9 mouse cellular contexts compared by ENCODE assay signal in the genomic region with DNA sequence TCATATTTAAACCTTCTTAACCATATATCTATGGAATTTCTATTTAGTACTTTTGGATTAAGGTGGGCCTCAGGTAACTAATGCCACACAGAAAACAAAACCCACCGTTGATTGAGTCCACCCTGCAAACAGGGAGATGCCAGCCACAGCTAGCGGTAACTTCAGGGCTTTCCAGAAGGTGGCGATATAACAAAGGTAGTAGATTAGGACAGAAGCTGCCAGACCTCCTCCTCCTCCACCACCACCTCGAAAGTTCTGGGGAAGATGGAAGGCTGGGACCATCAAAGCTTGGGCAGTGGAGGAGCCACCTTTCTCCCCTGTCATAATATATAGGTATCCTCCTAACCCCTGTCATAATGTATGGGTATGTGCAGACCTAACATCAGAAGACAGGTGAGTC. TPM values are rescaled to one million over a fixed set of nuclear protein-coding genes. Genes with fewer than 3 reads are reported as not detected.
DNase-seq lines count a peak whose midpoint lies in the region; ATAC-seq and TF ChIP-seq lines count a peak whose summit lies in the region.
"Had no signal": no experiment of that assay in that cellular context is flagged by ENCODE, and none has a peak within 500 bp of the region (broad histone marks: within the 10 kb centered on the region; RNA-seq: fewer than 3 reads in every experiment).

No protein-coding gene starts in this region.

- peaks cover 9% of the 10 kb centered on the region for H3K4me1 ChIP-seq in midbrain, embryonic 14.5 days (ENCODE audit: control insufficient read depth, insufficient read depth, low read length)
- peaks cover 30% of the 10 kb centered on the region for H3K4me1 ChIP-seq in midbrain, embryonic 15.5 days
- H3K4me1 ChIP-seq in cortical plate, adult 2 months (ENCODE audit: control insufficient read depth, insufficient read depth, low read length): peaks cover 11% of the 10 kb centered on the region
- H3K4me1 ChIP-seq in limb, embryonic 10.5 days: peaks cover 44% of the 10 kb centered on the region

- peaks cover 16% of the 10 kb centered on the region for H3K36me3 ChIP-seq in midbrain, embryonic 14.5 days (ENCODE audit: control insufficient read depth, insufficient read depth, low read length)
- H3K36me3 ChIP-seq in midbrain, embryonic 15.5 days (replicated peaks): peaks cover 2% of the 10 kb centered on the region; the same call in 1 of the 2 replicates
- peaks cover 17% of the 10 kb centered on the region for H3K36me3 ChIP-seq in limb, embryonic 10.5 days

- no peak overlapping the region for H3K4me2 ChIP-seq in midbrain, embryonic 14.5 days (ENCODE audit: low read length)
- no peak overlapping the region for H3K4me2 ChIP-seq in midbrain, embryonic 15.5 days

- peak; percentile 92 for TF ChIP-seq CTCF in cortical plate, adult 2 months (IDR thresholded peaks at IDR 0.05; ENCODE audit: extremely low read depth, insufficient read depth, low read length)

- H3K9me3 ChIP-seq in midbrain, embryonic 14.5 days (ENCODE audit: control insufficient read depth, low read length): no peaks in the 10 kb centered on the region
- H3K9me3 ChIP-seq in midbrain, embryonic 15.5 days: no peaks in the 10 kb centered on the region
- no peaks in the 10 kb centered on the region for H3K9me3 ChIP-seq in limb, embryonic 10.5 days (replicated peaks)

- no peak overlapping the region for H3K27ac ChIP-seq in midbrain, embryonic 14.5 days (replicated peaks; ENCODE audit: low read depth, low read length)
- no peak overlapping the region for H3K27ac ChIP-seq in midbrain, embryonic 15.5 days
- no peak overlapping the region for H3K27ac ChIP-seq in cortical plate, adult 2 months (ENCODE audit: insufficient read depth, low read length)
- no peak overlapping the region for H3K27ac ChIP-seq in limb, embryonic 10.5 days

- TF ChIP-seq POLR2A in cortical plate, adult 2 months (IDR thresholded peaks at IDR 0.05; ENCODE audit: extremely low read depth, insufficient read depth, low read length): no peak

- no peaks in the 10 kb centered on the region for H3K27me3 ChIP-seq in midbrain, embryonic 14.5 days (ENCODE audit: control insufficient read depth, insufficient read depth, low read length)
- no peaks in the 10 kb centered on the region for H3K27me3 ChIP-seq in midbrain, embryonic 15.5 days (replicated peaks)
- H3K27me3 ChIP-seq in limb, embryonic 10.5 days (ENCODE audit: low read depth, poor library complexity, severe bottlenecking): no peaks in the 10 kb centered on the region

- intact Hi-C loops in heart, postnatal 36 days (cut with DNase I): loop anchor here (1.0 to 10.0 kb wide), 2 partner anchors 64 to 377 kb away; no protein-coding TSS in a partner anchor

- DNase-seq in midbrain, embryonic 14.5 days: peak; percentile 83
- DNase-seq in ZHBTc4 (ENCODE audit: low read depth, low spot score): peak; percentile 84
- peak; percentile 69 for DNase-seq in heart, postnatal 36 days
- peak; percentile 61 for DNase-seq in limb, embryonic 10.5 days (ENCODE audit: low spot score)
- peak; percentile 60 for DNase-seq in retina, postnatal 7 days (ENCODE audit: low read depth, low spot score)

- 2% methylated on average over 4 of the region's 4 CpGs for WGBS in midbrain, embryonic 14.5 days
- 5% methylated on average over 4 of the region's 4 CpGs for WGBS in midbrain, embryonic 15.5 days
- WGBS in limb, embryonic 10.5 days: 11% methylated on average over 4 of the region's 4 CpGs

- no peak overlapping the region for H3K4me3 ChIP-seq in midbrain, embryonic 14.5 days (replicated peaks; ENCODE audit: low read depth, low read length)
- H3K4me3 ChIP-seq in midbrain, embryonic 15.5 days: no peak overlapping the region
- no peak overlapping the region for H3K4me3 ChIP-seq in cortical plate, adult 2 months (ENCODE audit: insufficient read depth, low read length)
- H3K4me3 ChIP-seq in limb, embryonic 10.5 days: no peak overlapping the region
- H3K4me3 ChIP-seq: myocyte had no signal

- no peak for ATAC-seq in midbrain, embryonic 14.5 days (ENCODE audit: low FRiP score, low TSS enrichment)
- ATAC-seq in midbrain, embryonic 15.5 days (replicated peaks): no peak
- ATAC-seq in activated CD4-positive, CD25-positive, alpha-beta regulatory T cell, adult 4 months: no peak

- H3K9ac ChIP-seq in midbrain, embryonic 14.5 days (replicated peaks; ENCODE audit: low read length): no peak overlapping the region
- no peak overlapping the region for H3K9ac ChIP-seq in midbrain, embryonic 15.5 days

RNA-seq across cellular contexts. Expression of a gene that starts 1.8 kb away (rescaled TPM):
- 107 and 115 TPM in 2 replicates for polyA plus RNA-seq in midbrain, embryonic 14.5 days (2014; fragmentation: Nextera tagmentation; extraction: Ambion mirVana)
- 91.5 and 95.2 TPM in 2 replicates for polyA plus RNA-seq in midbrain, embryonic 15.5 days (2015; fragmentation: Nextera tagmentation; extraction: Ambion mirVana)
- 73.0 and 78.5 TPM in 2 replicates for polyA plus RNA-seq in cortical plate, adult 2 months (2012; rRNA removed)
- total RNA-seq in heart, postnatal 36 days (2021): 10 to 100 TPM; 20.2 to 25.2 TPM
- 230 and 312 TPM in 2 replicates for polyA plus RNA-seq in limb, embryonic 10.5 days (2016; fragmentation: Nextera tagmentation; extraction: Ambion mirVana)
- polyA plus RNA-seq in activated CD4-positive, CD25-positive, alpha-beta regulatory T cell, adult 4 months (2017; shearing (Covaris generic)): 100 to 1,000 TPM; 128 to 145 TPM

RNA-seq across cellular contexts. Expression of a gene that starts 11.0 kb away (rescaled TPM):
- polyA plus RNA-seq in midbrain, embryonic 14.5 days (2014; fragmentation: Nextera tagmentation; extraction: Ambion mirVana): 489 and 530 TPM in 2 replicates
- polyA plus RNA-seq in midbrain, embryonic 15.5 days (2015; fragmentation: Nextera tagmentation; extraction: Ambion mirVana): 353 and 380 TPM in 2 replicates
- polyA plus RNA-seq in cortical plate, adult 2 months (2012; rRNA removed): 98.4 and 100 TPM in 2 replicates
- 100 to 1,000 TPM; 135 to 143 TPM for total RNA-seq in heart, postnatal 36 days (2021)
- 723 and 764 TPM in 2 replicates for polyA plus RNA-seq in limb, embryonic 10.5 days (2016; fragmentation: Nextera tagmentation; extraction: Ambion mirVana)
- polyA plus RNA-seq in activated CD4-positive, CD25-positive, alpha-beta regulatory T cell, adult 4 months (2017; shearing (Covaris generic)): 10 to 100 TPM; 39.0 to 43.1 TPM

RNA-seq across cellular contexts. Expression of a gene that starts 18.0 kb away (rescaled TPM):
- polyA plus RNA-seq in midbrain, embryonic 14.5 days (2014; fragmentation: Nextera tagmentation; extraction: Ambion mirVana): 79.2 and 87.7 TPM in 2 replicates
- 83.7 and 89.3 TPM in 2 replicates for polyA plus RNA-seq in midbrain, embryonic 15.5 days (2015; fragmentation: Nextera tagmentation; extraction: Ambion mirVana)
- polyA plus RNA-seq in cortical plate, adult 2 months (2012; rRNA removed): 80.3 and 81.2 TPM in 2 replicates
- total RNA-seq in heart, postnatal 36 days (2021): 10 to 100 TPM; 14.5 to 16.0 TPM
- 37.1 and 42.1 TPM in 2 replicates for polyA plus RNA-seq in limb, embryonic 10.5 days (2016; fragmentation: Nextera tagmentation; extraction: Ambion mirVana)
- polyA plus RNA-seq in activated CD4-positive, CD25-positive, alpha-beta regulatory T cell, adult 4 months (2017; shearing (Covaris generic)): 10 to 100 TPM; 33.3 to 38.6 TPM

RNA-seq across cellular contexts. Expression of a gene that starts 32.9 kb away (rescaled TPM):
- polyA plus RNA-seq in midbrain, embryonic 14.5 days (2014; fragmentation: Nextera tagmentation; extraction: Ambion mirVana): 11.6 and 15.2 TPM in 2 replicates
- 20.5 and 21.1 TPM in 2 replicates for polyA plus RNA-seq in midbrain, embryonic 15.5 days (2015; fragmentation: Nextera tagmentation; extraction: Ambion mirVana)
- 9.1 and 10.2 TPM in 2 replicates for polyA plus RNA-seq in cortical plate, adult 2 months (2012; rRNA removed)
- 10 to 100 TPM; 13.4 to 16.3 TPM for total RNA-seq in heart, postnatal 36 days (2021)
- 27.9 and 34.3 TPM in 2 replicates for polyA plus RNA-seq in limb, embryonic 10.5 days (2016; fragmentation: Nextera tagmentation; extraction: Ambion mirVana)
- polyA plus RNA-seq in activated CD4-positive, CD25-positive, alpha-beta regulatory T cell, adult 4 months (2017; shearing (Covaris generic)): 1 to 10 TPM; 1.7 to 2.1 TPM

RNA-seq across cellular contexts. Expression of a gene that starts 33.1 kb away (rescaled TPM):
- 0.85 and 1.00 TPM in 2 replicates for polyA plus RNA-seq in midbrain, embryonic 14.5 days (2014; fragmentation: Nextera tagmentation; extraction: Ambion mirVana)
- polyA plus RNA-seq in midbrain, embryonic 15.5 days (2015; fragmentation: Nextera tagmentation; extraction: Ambion mirVana): 0.91 and 0.94 TPM in 2 replicates
- 5.3 and 6.0 TPM in 2 replicates for polyA plus RNA-seq in cortical plate, adult 2 months (2012; rRNA removed)
- under 1 TPM; 0.33 to 0.62 TPM for total RNA-seq in heart, postnatal 36 days (2021)
- polyA plus RNA-seq in limb, embryonic 10.5 days (2016; fragmentation: Nextera tagmentation; extraction: Ambion mirVana): 3.2 and 4.1 TPM in 2 replicates
- 1 to 10 TPM in 1 of 2 experiments, under 1 TPM in 1; 0.60 to 1.1 TPM for polyA plus RNA-seq in activated CD4-positive, CD25-positive, alpha-beta regulatory T cell, adult 4 months (2017; shearing (Covaris generic))
